ENCODE assay signal across 8 mouse cellular contexts in genomic region chr17:71183657-71184261, GRCm38 (mm10). TPM values are rescaled to one million over a fixed set of nuclear protein-coding genes. Genes with fewer than 3 reads are reported as not detected.
DNase-seq lines count a peak whose midpoint lies in the region; ATAC-seq and TF ChIP-seq lines count a peak whose summit lies in the region.

No protein-coding gene starts in this region.

- H3K79me2 ChIP-seq in CH12.LX (replicated peaks; ENCODE audit: control insufficient read depth, extremely low read depth, insufficient read depth, poor library complexity, severe bottlenecking) = peaks cover 19% of the 10 kb centered on the region

- no peak for DNase-seq in kidney, adult 11 months
- DNase-seq in CH12.LX (ENCODE audit: extremely low read depth) (no peak), adipocyte (ENCODE audit: low spot score) (peak; percentile 20)
- DNase-seq in heart, postnatal 0 days (ENCODE audit: low spot score) = no peak
- DNase-seq in spleen, postnatal 4 days (ENCODE audit: low spot score in 2 of 2) = peak; percentile 40 to 77
- no peak for DNase-seq in thymus, postnatal 25 days

- TF ChIP-seq POLR2A in CH12.LX (IDR thresholded peaks at IDR 0.05; ENCODE audit: low read depth, low read length) = no peak

- H3K4me2 ChIP-seq in kidney, embryonic 16.5 days (replicated peaks; ENCODE audit: low read depth, low read length) = peak overlapping the region; percentile 86
- peak overlapping the region; percentile 78 for H3K4me2 ChIP-seq in CH12.LX (ENCODE audit: insufficient read depth, low read depth, poor library complexity, severe bottlenecking)
- H3K4me2 ChIP-seq in heart, postnatal 0 days (ENCODE audit: low read depth, low read length) = peak overlapping the region; percentile 94
- peak overlapping the region; percentile 94 for H3K4me2 ChIP-seq in liver, embryonic 12.5 days

- H3K4me1 ChIP-seq in kidney, embryonic 16.5 days (ENCODE audit: insufficient read depth, low read length) = peaks cover 59% of the 10 kb centered on the region
- H3K4me1 ChIP-seq in CH12.LX (ENCODE audit: control insufficient read depth in 1 of 2, insufficient read depth in 2 of 2) = peaks cover 10 to 36% of the 10 kb centered on the region in 2 experiments; a peak in 3 of 4 replicates
- H3K4me1 ChIP-seq in heart, postnatal 0 days (ENCODE audit: control insufficient read depth, insufficient read depth) = peaks cover 32% of the 10 kb centered on the region
- H3K4me1 ChIP-seq in liver, embryonic 12.5 days = peaks cover 64% of the 10 kb centered on the region

- peak overlapping the region; percentile 87 for H3K27ac ChIP-seq in kidney, embryonic 16.5 days (ENCODE audit: low read length)
- H3K27ac ChIP-seq in CH12.LX (ENCODE audit: insufficient read depth, low read depth) = no peak overlapping the region
- H3K27ac ChIP-seq in heart, postnatal 0 days (ENCODE audit: low read depth) = peak overlapping the region; percentile 69
- H3K27ac ChIP-seq in liver, embryonic 12.5 days = peak overlapping the region; percentile 96

- peak; percentile 17 for ATAC-seq in kidney, embryonic 16.5 days (ENCODE audit: low FRiP score, low TSS enrichment)
- peak; percentile 50; the same call in 1 of the 2 replicates for ATAC-seq in heart, postnatal 0 days (ENCODE audit: insufficient read depth, low read depth)
- ATAC-seq in liver, embryonic 12.5 days = no peak

- dilution Hi-C loops in CH12.LX (cut with MboI; ENCODE audit: extremely low pct_ligation_motif_present, extremely low pct_unique_long_range_greater_than_20kb, low sequenced_read_pairs) = no loop called here

- no peaks in the 10 kb centered on the region for H3K27me3 ChIP-seq in kidney, embryonic 16.5 days (ENCODE audit: insufficient read depth, low read length)
- no peaks in the 10 kb centered on the region for H3K27me3 ChIP-seq in CH12.LX (replicated peaks)
- no peaks in the 10 kb centered on the region; the same call in 1 of the 2 replicates for H3K27me3 ChIP-seq in heart, postnatal 0 days (ENCODE audit: control insufficient read depth, insufficient read depth, low read length)
- no peaks in the 10 kb centered on the region for H3K27me3 ChIP-seq in liver, embryonic 12.5 days (replicated peaks)

- in situ Hi-C loops in CH12.LX (cut with MboI; ENCODE audit: low pct_ligation_motif_present, low pct_unique_long_range_greater_than_20kb, low sequenced_read_pairs) = loop anchor here (10.0 kb wide), 1 partner anchor 89 kb away; no protein-coding TSS in a partner anchor

- H3K4me3 ChIP-seq in kidney, embryonic 16.5 days (ENCODE audit: low read length) = peak overlapping the region; percentile 88
- peak overlapping the region; percentile 74 to 93 (median 88) for H3K4me3 ChIP-seq in CH12.LX (replicated peaks in 1 of 3; ENCODE audit: low read depth in 2 of 3, low read length in 2 of 3, poor library complexity in 1 of 3)
- H3K4me3 ChIP-seq in heart, postnatal 0 days (ENCODE audit: low read depth, low read length) = peak overlapping the region; percentile 94
- peak overlapping the region; percentile 96 for H3K4me3 ChIP-seq in liver, embryonic 12.5 days

- TF ChIP-seq EP300 in CH12.LX (IDR thresholded peaks at IDR 0.05; ENCODE audit: low read length) = no peak
- no peak for TF ChIP-seq EP300 in heart, postnatal 0 days (IDR thresholded peaks at IDR 0.05; ENCODE audit: low read depth)

- TF ChIP-seq CTCF in CH12.LX (conservative IDR thresholded peaks at IDR 0.05 in 1 of 2, IDR thresholded peaks at IDR 0.05 in 1 of 2; ENCODE audit: low read depth in 2 of 2, low read length in 2 of 2) = no peak
- no peak for TF ChIP-seq CTCF in heart, postnatal 0 days (IDR thresholded peaks at IDR 0.05; ENCODE audit: low read depth)

- H3K9me3 ChIP-seq in kidney, embryonic 16.5 days (ENCODE audit: low read length) = no peaks in the 10 kb centered on the region
- no peaks in the 10 kb centered on the region for H3K9me3 ChIP-seq in CH12.LX (replicated peaks; ENCODE audit: low read length)
- H3K9me3 ChIP-seq in heart, postnatal 0 days (replicated peaks; ENCODE audit: control insufficient read depth, low read length) = no peaks in the 10 kb centered on the region
- H3K9me3 ChIP-seq in liver, embryonic 12.5 days (replicated peaks) = no peaks in the 10 kb centered on the region

- under 1% methylated on average over 50 of the region's 79 CpGs for WGBS in kidney, embryonic 16.5 days
- under 1% methylated on average over 74 of the region's 79 CpGs for WGBS in heart, postnatal 0 days
- under 1% methylated on average over 69 of the region's 79 CpGs for WGBS in liver, embryonic 12.5 days (ENCODE audit: insufficient replicate concordance)

- no peak for TF ChIP-seq RAD21 in CH12.LX (IDR thresholded peaks at IDR 0.05; ENCODE audit: low read depth, low read length)

- no peaks in the 10 kb centered on the region for H3K36me3 ChIP-seq in kidney, embryonic 16.5 days (ENCODE audit: insufficient read depth, low read length)
- H3K36me3 ChIP-seq in CH12.LX (replicated peaks in 1 of 2; ENCODE audit: control insufficient read depth in 1 of 2, insufficient read depth in 1 of 2, low read length in 1 of 2) = no peaks in the 10 kb centered on the region
- H3K36me3 ChIP-seq in heart, postnatal 0 days (replicated peaks; ENCODE audit: control insufficient read depth, insufficient read depth, low read length) = no peaks in the 10 kb centered on the region
- H3K36me3 ChIP-seq in liver, embryonic 12.5 days = no peaks in the 10 kb centered on the region

- H3K9ac ChIP-seq in kidney, embryonic 16.5 days (replicated peaks; ENCODE audit: low read length) = peak overlapping the region; percentile 98
- H3K9ac ChIP-seq in CH12.LX (ENCODE audit: insufficient read depth, low read depth) = peak overlapping the region; percentile 87
- H3K9ac ChIP-seq in heart, postnatal 0 days (replicated peaks; ENCODE audit: low read depth, low read length) = peak overlapping the region; percentile 95
- H3K9ac ChIP-seq in liver, embryonic 12.5 days = peak overlapping the region; percentile 100

TF ChIP-seq in CH12.LX, 34 proteins besides CTCF, POLR2A, EP300 and RAD21:
- peak; percentile 22; the same call in 1 of the 2 replicates for TF ChIP-seq SIN3A (IDR thresholded peaks at IDR 0.05; ENCODE audit: low read length)
- no peak for TF ChIP-seq GABPA (IDR thresholded peaks at IDR 0.05; ENCODE audit: insufficient replicate concordance, low read depth, low read length)
- peak; percentile 51; the same call in 1 of the 2 replicates for TF ChIP-seq CHD1 (IDR thresholded peaks at IDR 0.05; ENCODE audit: low read depth, low read length)
- no peak for TF ChIP-seq ZKSCAN1 (IDR thresholded peaks at IDR 0.05; ENCODE audit: borderline replicate concordance, low read depth, low read length)
- TF ChIP-seq IRF4 (IDR thresholded peaks at IDR 0.05; ENCODE audit: low read depth, low read length) = no peak
- 0 out of 2 replicates have a peak, but pooled peaks have one; percentile 7 for TF ChIP-seq NELFE (IDR thresholded peaks at IDR 0.05; ENCODE audit: low read depth, low read length)
- 0 out of 2 replicates have a peak, but pooled peaks have one; percentile 21 for TF ChIP-seq TCF12 (IDR thresholded peaks at IDR 0.05; ENCODE audit: low read depth, low read length)
- TF ChIP-seq TBP (conservative IDR thresholded peaks at IDR 0.05; ENCODE audit: low read depth, low read length) = no peak
- no peak for TF ChIP-seq JUN (IDR thresholded peaks at IDR 0.05; ENCODE audit: insufficient read depth, low read depth, low read length)

RNA-seq across cellular contexts. Expression of gene Lpin2, which starts 1.4 kb away (rescaled TPM):
- polyA plus RNA-seq in kidney, embryonic 16.5 days (2015; fragmentation: Nextera tagmentation; extraction: Ambion mirVana) = 65.8 and 78.4 TPM in 2 replicates
- total RNA-seq in CH12.LX (2012; rRNA removed) (25.1 and 28.1 TPM in 2 replicates), CH12.LX (2014; rRNA removed) (25.4 TPM in 2 replicates)
- 30.4 and 31.4 TPM in 2 replicates for polyA plus RNA-seq in CH12.LX (2012; ENCODE audit: insufficient read length, low read depth)
- total RNA-seq in heart, postnatal 0 days (2014; rRNA removed; ENCODE audit: low replicate concordance) = 7.7 and 22.2 TPM in 2 replicates
- 7.2 and 8.5 TPM in 2 replicates for polyA plus RNA-seq in heart, postnatal 0 days (2015; fragmentation: Nextera tagmentation; extraction: Ambion mirVana)
- 40.1 and 42.5 TPM in 2 replicates for polyA plus RNA-seq in liver, embryonic 12.5 days (2016; fragmentation: Nextera tagmentation; extraction: Ambion mirVana)

Comparison
In these comparisons a context has a peak if more than half of its experiments do, and no peak if none do; other contexts are left out.
1. DNase-seq: peak in adipocyte (single experiment) and spleen, postnatal 4 days (2 of 2); none in kidney, adult 11 months (single experiment), CH12.LX (single experiment), heart, postnatal 0 days (single experiment) and thymus, postnatal 25 days (single experiment).
2. Peak in every context shown above with its lines, with median percentiles within 50 percentile points of each other: H3K4me2 ChIP-seq, H3K4me3 ChIP-seq and H3K9ac ChIP-seq.